Mouse (Mus musculus) megakaryocyte, embryonic 14.5 days (primary cell): ENCODE results near the gene Bola2.

Experiments
- FLI1 ChIP-seq: IDR thresholded peaks from 2 replicates; pipeline ENCODE4 v1.6.1; 2012; ENCODE audit warnings: low read length, inconsistent platforms, mixed read lengths
- GATA1 ChIP-seq: IDR thresholded peaks from 3 replicates; pipeline ENCODE4 v1.6.1; 2012; ENCODE audit warnings: mixed read lengths, low read length, inconsistent platforms, borderline replicate concordance

- TF ChIP-seq GATA1 (no peak), FLI1 (no peak)
These were observed 13.2 kb downstream of the Bola2 start for GRCm38 (mm10) chr7:126708175-126708952.
